Mouse (Mus musculus): Measurements from ENCODE around the gene Vmn1r53. TPM values are rescaled to one million over a fixed set of nuclear protein-coding genes. Genes with fewer than 3 reads are reported as not detected.
"Not testable (repeated sequence)": the region's sequence is repeated elsewhere in the genome, so short reads cannot be mapped to it uniquely, and the experiment has no call there.

Vmn1r53 gene
- polyA plus RNA-seq (2012; rRNA removed): not detected in 2 replicates

DNA sequence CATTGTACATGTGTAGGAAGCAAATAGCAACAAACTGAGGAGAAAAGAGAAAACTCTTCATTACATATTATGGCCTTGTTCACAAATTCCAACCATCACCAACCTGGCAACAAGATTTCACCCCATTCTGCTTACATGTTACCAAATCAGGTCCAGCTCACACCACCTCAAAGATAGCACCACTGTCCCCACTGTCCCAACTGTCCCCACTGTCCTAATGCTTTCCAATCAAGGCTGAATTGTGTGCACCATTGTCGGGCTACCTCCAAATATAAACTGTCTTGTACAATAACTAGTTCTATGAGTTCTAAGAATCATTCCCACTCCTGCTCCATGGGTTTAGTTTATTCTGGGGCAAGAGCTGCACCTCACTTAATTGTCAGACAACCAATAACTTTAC, at the start of gene Vmn1r53:
TSS of gene Vmn1r53 (minus strand) at position 101 of the 400 bp plus-strand sequence.
- no peak for DNase-seq (ENCODE audit: extremely low spot score in 1 of 2, low spot score in 1 of 2)

DNA sequence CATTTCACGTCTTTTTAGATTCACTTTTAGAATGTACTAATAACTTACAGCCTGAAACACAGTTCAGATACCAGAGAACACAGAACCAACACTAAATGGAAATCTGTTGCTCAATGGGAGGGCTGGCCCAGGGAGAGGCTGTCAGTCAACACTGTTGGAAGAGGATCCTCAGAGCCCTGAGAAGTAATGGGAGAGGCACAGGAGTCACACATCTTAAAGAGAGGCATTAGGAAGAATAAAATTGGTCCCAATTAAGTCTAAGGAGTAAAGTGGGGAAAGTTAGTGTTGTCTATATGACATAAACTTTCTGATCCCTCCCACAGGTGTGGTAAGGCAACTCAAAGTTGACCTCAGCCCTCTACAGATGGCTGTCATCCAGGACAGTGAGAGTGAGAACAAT, 21.8 kb upstream of the Vmn1r53 start, which contains the start of gene Vmn1r54:
TSS of gene Vmn1r54 (plus strand) at position 301 of the 400 bp plus-strand sequence.
- no peak for DNase-seq (ENCODE audit: extremely low spot score in 1 of 2, low spot score in 1 of 2)

DNA sequence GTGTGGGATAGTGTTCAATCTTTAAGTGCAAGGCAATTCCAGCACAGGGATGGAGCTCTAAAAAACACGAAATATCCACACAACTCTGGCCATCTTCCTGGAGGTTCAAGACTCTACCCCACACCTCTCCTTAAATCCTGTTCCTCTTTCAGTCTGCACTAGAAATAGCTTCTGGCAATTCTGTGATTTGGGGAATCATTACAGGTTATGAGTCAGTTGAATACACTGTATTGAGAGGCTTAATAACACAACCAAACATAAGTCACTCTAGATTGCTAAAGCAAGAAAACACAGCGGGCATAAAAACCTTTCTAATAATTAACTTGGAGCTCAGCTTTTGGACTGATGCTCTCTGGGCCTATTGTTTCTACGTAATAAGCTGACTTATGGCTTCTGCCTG, 19.8 kb upstream of the Vmn1r53 start:
- DNase-seq (ENCODE audit: extremely low spot score in 1 of 2, low spot score in 1 of 2): no peak

DNA sequence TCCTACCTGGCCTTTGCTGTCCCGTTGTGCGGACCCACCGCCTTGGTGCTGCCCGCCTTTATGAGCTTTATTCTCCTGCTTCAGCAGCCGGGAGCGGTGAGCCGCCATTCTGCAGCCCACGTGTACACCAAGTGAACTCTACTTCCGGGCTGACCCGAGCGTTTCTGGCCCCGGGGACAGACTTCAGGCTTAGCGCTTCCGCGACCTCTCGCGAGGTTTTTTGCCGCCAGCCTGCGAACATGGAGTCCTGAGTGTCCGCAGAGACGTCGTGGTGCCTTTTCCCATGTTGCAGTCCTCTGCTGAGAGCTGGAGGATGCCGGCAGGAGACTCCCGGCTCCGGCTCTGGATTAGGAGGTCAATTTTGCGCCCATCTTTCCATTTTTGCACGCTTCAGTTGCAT, 8.4 kb upstream of the Vmn1r53 start:
- DNase-seq (ENCODE audit: extremely low spot score in 1 of 2, low spot score in 1 of 2): no peak

DNA sequence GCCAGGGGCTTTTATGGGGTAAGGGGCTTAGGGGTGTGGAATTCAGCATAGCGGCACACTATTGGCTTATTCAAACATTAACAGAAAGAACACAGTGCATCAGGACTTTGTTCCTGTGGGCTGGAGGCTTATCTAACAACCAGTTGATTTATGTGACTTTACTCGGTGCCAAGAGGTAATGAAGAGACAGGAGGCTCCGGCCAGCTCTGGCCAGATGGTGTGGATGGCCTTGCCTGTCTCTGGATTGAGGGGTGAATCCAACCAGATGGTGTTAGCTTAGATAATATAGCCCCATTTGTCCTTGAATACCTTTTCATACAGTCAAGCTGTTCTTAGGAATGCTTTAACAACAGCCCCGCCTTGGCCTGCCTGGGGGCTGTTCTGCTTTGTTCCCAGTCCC, 7.9 kb upstream of the Vmn1r53 start:
- DNase-seq (ENCODE audit: extremely low spot score in 1 of 2, low spot score in 1 of 2): not testable (repeated sequence)

DNA sequence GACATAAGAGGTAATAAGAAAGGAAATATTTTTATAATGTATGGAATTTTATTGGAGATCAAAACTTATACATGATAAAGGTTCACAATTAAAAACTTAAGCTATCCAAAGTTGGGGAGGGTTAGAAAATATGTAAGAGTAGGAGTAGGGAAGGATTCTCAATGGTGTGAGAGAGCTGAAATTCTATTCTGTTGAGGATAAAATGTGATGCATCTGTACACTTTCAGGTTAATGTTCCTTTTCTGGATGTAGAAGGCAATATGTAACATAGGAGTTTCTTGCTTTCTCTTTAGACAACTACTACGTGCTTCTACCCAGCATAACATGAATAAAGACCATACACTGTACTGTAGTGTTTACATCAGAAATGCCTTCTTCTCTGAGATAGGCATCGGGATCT, 21.7 kb downstream of the Vmn1r53 start, which contains the start of gene V1ra8:
TSS of gene V1ra8 (plus strand) at position 301 of the 400 bp plus-strand sequence.
- DNase-seq (ENCODE audit: extremely low spot score in 1 of 2, low spot score in 1 of 2): not testable (repeated sequence)

DNA sequence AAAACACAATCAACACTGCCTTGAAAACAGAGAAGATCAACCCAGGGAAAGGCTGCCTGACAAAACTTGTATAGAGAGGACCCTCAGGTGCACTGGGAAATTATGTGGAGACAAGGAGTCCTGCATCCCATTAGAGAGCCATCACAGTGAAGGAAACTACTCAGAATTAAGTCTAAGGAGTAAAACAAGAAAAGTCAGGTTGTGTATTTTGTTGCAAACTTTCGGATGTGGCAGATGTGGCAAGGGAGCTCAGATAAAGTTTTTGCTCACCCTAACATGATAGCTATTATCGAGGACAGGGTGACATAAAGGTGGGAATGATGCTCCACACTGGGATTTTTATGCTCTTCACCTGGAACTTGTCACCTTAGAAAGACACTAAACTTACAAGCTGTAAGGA, 49.7 kb downstream of the Vmn1r53 start, which contains the start of gene Vmn1r52:
TSS of gene Vmn1r52 (plus strand) at position 301 of the 400 bp plus-strand sequence.
- DNase-seq (ENCODE audit: extremely low spot score in 1 of 2, low spot score in 1 of 2): no peak

Other genes with a start within 250 kb of the Vmn1r53 start
- not detected in 2 replicates for gene Vmn1r47, start 208.3 kb downstream of the Vmn1r53 start, polyA plus RNA-seq (2012; rRNA removed)
- gene Vmn1r48, start 187.6 kb downstream of the Vmn1r53 start, polyA plus RNA-seq (2012; rRNA removed): not detected in 2 replicates
- gene Vmn1r49, start 145.9 kb downstream of the Vmn1r53 start, polyA plus RNA-seq (2012; rRNA removed): not detected in 2 replicates
- not detected in 2 replicates for gene Vmn1r50, start 123.0 kb downstream of the Vmn1r53 start, polyA plus RNA-seq (2012; rRNA removed)
- not detected in 2 replicates for gene Vmn1r51, start 101.8 kb downstream of the Vmn1r53 start, polyA plus RNA-seq (2012; rRNA removed)
- not detected in 2 replicates for gene Vmn1r52, start 49.6 kb downstream of the Vmn1r53 start, polyA plus RNA-seq (2012; rRNA removed)
- gene V1ra8, start 21.6 kb downstream of the Vmn1r53 start, polyA plus RNA-seq (2012; rRNA removed): not detected in 2 replicates
- gene Vmn1r54, start 21.9 kb upstream of the Vmn1r53 start, polyA plus RNA-seq (2012; rRNA removed): not detected in 2 replicates
- not detected in 2 replicates for gene BC048671, start 76.8 kb upstream of the Vmn1r53 start, polyA plus RNA-seq (2012; rRNA removed)
- gene Chst13, start 100.7 kb upstream of the Vmn1r53 start, polyA plus RNA-seq (2012; rRNA removed): 0.04 and 0.17 TPM in 2 replicates
- not detected in 2 replicates for gene Uroc1, start 108.8 kb upstream of the Vmn1r53 start, polyA plus RNA-seq (2012; rRNA removed)
- gene Zxdc, start 145.1 kb upstream of the Vmn1r53 start, polyA plus RNA-seq (2012; rRNA removed): 16.7 and 18.3 TPM in 2 replicates
- 6.3 TPM in 2 replicates for gene Cfap100, start 204.4 kb upstream of the Vmn1r53 start, polyA plus RNA-seq (2012; rRNA removed)
- gene Klf15, start 238.1 kb upstream of the Vmn1r53 start, polyA plus RNA-seq (2012; rRNA removed): 27.2 and 28.4 TPM in 2 replicates